Mouse (Mus musculus): ENCODE measurements around the gene Tmem202. TPM values are rescaled to one million over a fixed set of nuclear protein-coding genes. Genes with fewer than 3 reads are reported as not detected.
A peak's percentile ranks its signal among the peaks of the same experiment; 100 is the strongest.

Gene Tmem202
- total RNA-seq, 4 experiments from 2014 or later = 1.5 to 3.9 (median 3.5) TPM

- no peak for DNase-seq
Measured at GRCm38 (mm10) chr9:59533422-59533821, 6.2 kb downstream of the Tmem202 start.

GRCm38 (mm10) chr9:59531645-59532044, 8.0 kb downstream of the Tmem202 start:
- no peak for DNase-seq

GRCm38 (mm10) chr9:59528274-59528673, 11.4 kb downstream of the Tmem202 start:
- no peak for DNase-seq

GRCm38 (mm10) chr9:59527580-59527979, 12.1 kb downstream of the Tmem202 start:
- DNase-seq = no peak

GRCm38 (mm10) chr9:59526727-59527126, 12.9 kb downstream of the Tmem202 start:
- no peak for DNase-seq

DNA sequence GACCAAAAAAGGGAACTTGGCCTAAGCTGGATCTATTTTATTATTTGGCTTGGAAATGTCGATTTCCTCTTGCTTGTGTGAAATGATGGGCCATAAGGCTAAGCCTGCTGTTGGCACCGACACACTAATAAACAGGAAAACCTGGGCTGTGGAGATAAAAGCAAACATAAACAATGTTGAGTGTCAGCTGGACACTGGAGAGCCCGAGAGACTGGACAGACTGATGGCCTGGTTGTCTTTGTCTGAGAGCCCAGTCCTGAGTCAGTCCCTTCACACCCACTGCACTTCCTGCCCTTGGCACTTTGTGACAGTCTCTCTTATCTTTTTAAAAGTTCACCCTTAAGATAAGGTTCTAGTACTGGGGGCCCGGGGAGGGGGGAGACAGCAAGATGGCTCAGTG, 16.7 kb downstream of the Tmem202 start:
- peak; percentile 42 for DNase-seq

DNA sequence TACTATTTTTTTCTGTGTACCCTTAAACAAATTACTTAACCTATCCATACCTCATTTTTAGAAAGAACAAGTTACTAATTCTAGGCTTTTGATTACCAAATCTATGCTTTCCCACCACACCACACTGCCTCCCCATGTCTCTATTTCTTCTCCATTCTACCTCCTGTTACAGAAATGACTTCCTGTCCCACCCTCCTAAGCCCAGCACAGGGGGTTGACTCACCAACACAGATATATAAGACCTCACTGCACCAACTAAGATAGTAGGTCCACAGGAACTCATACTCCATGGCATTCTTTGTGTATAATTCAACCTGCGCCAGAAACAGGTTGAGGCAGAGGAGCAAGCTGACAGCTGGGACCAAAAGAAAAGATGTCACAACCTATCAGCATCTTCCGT, 20.3 kb downstream of the Tmem202 start:
- DNase-seq = no peak

DNA sequence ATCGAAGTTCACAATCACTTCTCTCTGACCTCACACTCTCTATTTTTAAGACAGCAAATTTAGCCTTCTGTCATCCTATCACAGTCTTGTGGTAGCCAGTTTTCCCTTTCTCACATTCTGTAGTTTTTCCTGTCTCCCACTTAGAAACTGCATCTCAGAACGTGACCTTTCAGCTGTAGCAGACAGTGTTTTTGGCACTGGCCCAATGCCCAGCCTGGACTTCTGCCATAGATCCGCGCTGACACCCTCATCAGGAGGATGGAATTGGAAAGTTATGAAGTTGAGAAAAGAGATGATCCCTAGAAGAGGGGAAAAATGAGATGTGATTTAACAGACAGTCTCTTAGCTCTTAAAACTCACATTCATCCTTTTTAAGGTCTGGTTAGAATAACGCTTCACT, 20.7 kb downstream of the Tmem202 start:
- DNase-seq = peak; percentile 34

GRCm38 (mm10) chr9:59517127-59517526, 22.5 kb downstream of the Tmem202 start:
- no peak for DNase-seq

DNA sequence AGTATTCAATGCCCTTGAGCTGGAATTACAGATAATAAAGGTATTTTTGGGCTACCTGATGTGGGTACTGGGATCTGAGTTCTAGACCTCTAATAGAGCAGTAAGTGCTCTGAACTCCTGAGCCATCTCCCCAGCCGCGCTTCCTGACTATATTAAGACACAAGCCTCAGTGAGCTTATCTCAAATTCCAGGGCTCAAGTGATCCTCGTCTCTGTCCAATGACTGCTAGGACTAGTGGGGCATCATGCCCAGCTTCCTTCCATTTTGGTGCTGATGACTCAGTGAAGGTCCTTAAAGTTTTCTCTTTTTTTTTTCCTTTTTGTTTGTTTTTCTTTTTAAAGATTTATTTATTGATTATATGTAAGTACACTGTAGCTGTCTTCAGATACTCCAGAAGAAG, 24.6 kb downstream of the Tmem202 start:
- DNase-seq = no peak

- DNase-seq = no peak
Measured at GRCm38 (mm10) chr9:59512381-59512780, 27.3 kb downstream of the Tmem202 start.

DNA sequence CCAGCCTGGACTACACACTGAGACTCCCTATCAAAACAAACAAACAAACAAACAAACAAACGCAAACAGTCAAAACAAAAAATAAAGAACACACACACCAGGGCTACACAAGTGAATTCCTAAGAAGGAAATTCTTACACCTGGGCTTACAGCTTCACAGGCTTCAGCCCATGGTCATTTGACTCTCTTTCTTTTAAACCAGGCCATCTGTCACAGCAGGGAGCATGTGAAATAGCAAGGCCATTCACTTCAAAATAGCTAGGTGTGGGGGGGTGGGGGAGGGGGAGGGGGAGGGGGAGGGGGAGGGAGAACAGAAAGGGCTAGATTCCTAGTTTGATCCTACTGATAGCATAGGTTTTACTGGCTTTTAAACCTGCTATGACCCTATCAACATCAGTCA, 31.5 kb downstream of the Tmem202 start:
- DNase-seq = no peak

DNA sequence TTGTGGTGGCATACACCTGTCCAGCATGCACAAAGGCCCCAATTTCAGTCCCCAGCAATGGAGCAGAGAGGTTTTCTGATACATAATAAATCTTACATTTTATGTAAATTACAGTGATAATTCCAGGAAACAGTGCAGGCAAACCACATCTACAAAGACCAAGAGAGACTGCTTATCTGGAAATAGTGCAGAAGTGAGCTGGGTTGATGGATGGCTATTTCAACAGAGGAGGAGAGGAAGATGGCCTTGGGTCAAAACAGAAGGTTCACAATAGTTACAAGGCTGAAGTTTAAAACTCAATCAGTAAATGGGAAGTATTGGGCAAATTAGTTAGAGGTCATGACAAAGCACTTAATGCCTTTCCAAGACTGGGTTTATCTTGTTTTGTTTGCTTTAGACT, 52.3 kb downstream of the Tmem202 start:
- DNase-seq = peak; percentile 45

DNA sequence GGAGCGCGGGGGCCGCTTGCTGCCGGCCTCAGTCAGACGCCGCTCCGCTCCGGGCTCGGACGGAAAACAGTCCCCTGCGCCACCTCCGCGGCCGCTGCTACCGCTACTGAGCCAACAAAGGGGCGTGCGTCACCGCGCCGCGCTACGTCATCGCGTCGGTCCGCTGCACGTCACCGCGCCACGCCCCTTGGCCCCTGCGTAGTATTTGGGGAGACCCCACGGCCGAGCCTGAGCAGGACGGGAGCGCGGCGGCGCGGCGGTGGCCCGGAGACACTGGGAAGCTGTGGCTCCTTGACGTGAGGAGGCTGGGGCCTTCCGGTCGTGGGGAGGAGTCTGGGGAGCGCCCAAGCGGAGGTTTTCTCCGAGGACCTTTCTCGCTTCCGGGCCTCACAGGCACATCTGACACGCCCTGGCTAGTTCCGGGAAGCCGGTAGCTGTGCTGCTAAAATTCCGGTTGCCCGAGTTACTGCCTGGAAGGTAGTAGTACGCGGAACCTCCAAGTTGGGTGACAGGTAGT, 53.0 kb downstream of the Tmem202 start, which contains the start of gene Arih1:
Gene Arih1 (minus strand): TSS at position 70 of the 517 bp plus-strand sequence.
- DNase-seq = peak; percentile 98

DNA sequence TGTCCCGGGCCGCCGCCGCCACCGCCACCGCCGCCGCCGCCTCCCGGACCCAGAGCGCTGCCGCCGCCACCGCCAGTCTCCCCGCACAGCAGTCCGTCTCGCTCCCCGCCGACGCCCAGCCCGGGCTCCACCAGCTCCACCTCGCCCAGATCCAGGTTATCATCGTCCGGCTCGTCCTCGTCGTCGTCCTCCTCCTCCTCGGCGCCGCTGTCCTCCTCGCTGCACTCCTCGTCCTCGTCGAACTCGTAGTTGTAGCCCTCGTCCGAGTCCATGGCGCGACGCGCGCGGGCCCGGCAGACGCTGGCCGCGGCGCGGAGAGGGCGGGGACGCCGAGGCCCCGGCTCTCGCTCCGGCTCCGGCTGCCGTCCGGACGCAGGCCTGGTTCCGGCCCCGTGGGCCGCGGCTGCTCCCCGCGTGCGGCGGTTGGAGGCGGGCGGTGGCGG, 53.5 kb downstream of the Tmem202 start:
- DNase-seq = peak; percentile 50

GRCm38 (mm10) chr9:59485511-59486075, 54.1 kb downstream of the Tmem202 start:
- DNase-seq = peak; percentile 71

DNA sequence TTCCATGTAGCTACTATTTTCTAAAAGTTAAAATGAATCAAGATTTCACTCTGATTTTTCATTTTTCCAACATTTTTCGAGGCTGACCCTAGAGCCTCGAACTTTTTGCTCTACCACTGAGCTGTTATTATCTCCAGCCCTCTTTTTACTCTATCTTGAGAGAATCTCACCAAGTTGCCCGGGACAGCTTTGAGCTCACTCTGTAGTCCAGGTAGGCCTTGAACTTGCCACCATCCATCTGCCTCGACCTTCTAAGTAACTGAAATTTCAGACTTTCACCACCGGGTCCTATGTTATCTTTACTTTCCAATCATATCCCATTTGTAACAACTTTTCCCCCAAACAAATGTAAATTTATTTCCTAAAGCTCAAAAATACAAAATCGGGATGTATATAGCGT, 54.9 kb downstream of the Tmem202 start:
- DNase-seq = no peak

DNA sequence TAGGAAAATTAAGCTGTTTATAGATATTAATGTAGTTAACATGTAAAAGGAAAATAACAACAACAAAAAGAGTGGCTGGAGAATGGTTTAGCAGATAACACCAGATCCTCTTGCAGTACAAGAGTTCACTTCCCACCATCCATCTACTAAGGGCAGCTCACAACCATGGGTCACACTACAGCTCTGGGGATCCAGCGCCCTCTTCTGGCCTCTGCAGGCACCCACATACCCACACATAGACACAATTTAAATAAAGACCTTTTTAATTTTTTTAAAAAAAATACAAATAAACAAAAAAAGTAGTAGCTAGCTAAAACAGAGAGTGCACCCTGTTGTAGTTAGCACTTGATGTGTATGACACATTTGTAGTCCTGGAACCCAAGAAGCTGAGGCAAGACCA, 57.2 kb downstream of the Tmem202 start:
- DNase-seq = peak; percentile 28

DNA sequence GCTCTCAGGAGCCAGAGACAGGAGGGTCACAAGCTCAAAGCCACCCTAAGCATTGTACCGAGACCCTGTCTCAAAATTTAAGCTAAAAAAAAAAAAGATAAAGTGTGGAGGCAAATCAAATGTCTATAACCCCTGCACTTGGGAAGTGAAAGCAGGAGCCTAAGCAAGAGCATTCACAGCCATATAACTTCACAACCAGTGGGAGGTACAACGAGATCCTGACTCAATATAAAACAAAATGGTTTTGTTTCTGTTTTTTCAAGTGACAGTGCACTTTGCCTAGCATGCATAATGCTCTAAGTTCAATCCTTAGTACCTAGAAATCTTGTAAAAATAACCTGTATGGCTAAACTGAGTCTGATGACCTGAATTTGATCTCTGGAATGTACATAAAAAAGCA, 63.0 kb downstream of the Tmem202 start:
- DNase-seq = no peak

DNA sequence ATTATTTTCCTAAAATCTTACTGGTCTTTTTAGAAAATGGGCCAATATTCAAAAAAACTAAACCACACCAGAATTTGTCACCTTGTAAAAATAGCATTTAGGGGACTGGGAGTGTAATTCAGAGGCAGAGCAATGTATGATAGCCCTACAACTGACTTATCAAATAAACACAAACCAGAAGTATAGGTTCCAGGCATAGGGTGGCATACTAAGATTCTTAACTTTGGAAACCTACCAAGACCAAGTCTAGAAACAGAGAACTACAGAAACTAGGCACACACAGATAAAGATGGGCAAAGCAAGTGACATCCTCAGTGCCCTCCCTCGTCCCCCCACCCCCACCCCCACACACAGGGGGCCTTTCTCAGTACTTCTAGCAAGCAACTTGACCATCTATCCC, 64.8 kb downstream of the Tmem202 start:
- DNase-seq = no peak

GRCm38 (mm10) chr9:59473171-59473570, 66.5 kb downstream of the Tmem202 start:
- DNase-seq = no peak

- no peak for DNase-seq
Measured at GRCm38 (mm10) chr9:59469446-59469845, 70.2 kb downstream of the Tmem202 start.
